Mouse (Mus musculus) limb, embryonic 10.5 days (tissue): ENCODE measurements around the gene Agrp. TPM values are rescaled to one million over a fixed set of nuclear protein-coding genes. Genes with fewer than 3 reads are reported as not detected.
A peak's percentile ranks its signal among the peaks of the same experiment; 100 is the strongest.
"Not testable (repeated sequence)": the region's sequence is repeated elsewhere in the genome, so short reads cannot be mapped to it uniquely, and the experiment has no call there.

Experiments used
- DNase-seq: peaks from one replicate; pipeline ENCODE4 v3.0.0-alpha.2; 2017; ENCODE audit warnings: low spot score
- H3K27ac ChIP-seq: fragments of 300-500 bp; sonication (generic); 2 replicates; pipeline ENCODE4 v1.5.1; 2016; ENCODE audit warnings: mild to moderate bottlenecking
- H3K27me3 ChIP-seq: fragments of 300-500 bp; sonication (generic); 2 replicates; pipeline ENCODE4 v1.6.1; 2016; ENCODE audit warnings: low read depth, mild to moderate bottlenecking; ENCODE audit not compliant: poor library complexity, severe bottlenecking
- H3K36me3 ChIP-seq: fragments of 300-500 bp; sonication (generic); 2 replicates; pipeline ENCODE4 v1.6.1; 2016; ENCODE audit warnings: mild to moderate bottlenecking, moderate library complexity
- H3K4me1 ChIP-seq: fragments of 300-500 bp; sonication (generic); 2 replicates; pipeline ENCODE4 v1.6.1; 2016
- H3K4me3 ChIP-seq: fragments of 300-500 bp; sonication (generic); 2 replicates; pipeline ENCODE4 v1.5.1; 2016; ENCODE audit warnings: mild to moderate bottlenecking, moderate library complexity
- H3K9me3 ChIP-seq: fragments of 300-500 bp; sonication (generic); replicated peaks from 2 replicates; pipeline ENCODE4 v1.6.1; 2016; ENCODE audit warnings: mild to moderate bottlenecking
- WGBS: fragments of 180-500 bp; shearing (Covaris S2); methylation state at CpG from one replicate; pipeline ENCODE4 v1.1.7; 2016; 5-methylcytosine and 5-hydroxymethylcytosine counted together
- polyA plus RNA-seq: library from polyadenylated mRNA; unstranded; fragments of >200 nt; fragmentation: Nextera tagmentation; extraction: Ambion mirVana; gene quantifications from 2 replicates; pipeline ENCODE4 v1.2.1, GENCODE M21; 2016

Agrp gene
- polyA plus RNA-seq, 1 experiment from 2014 or later: 0.69 TPM

GRCm38 (mm10) chr8:105606189-105607023 is 30.8 kb downstream of the Agrp start:
- H3K4me3 ChIP-seq: peak overlapping the region; percentile 90
- H3K36me3 ChIP-seq: peaks cover 5% of the 10 kb centered on the region; the same call in 1 of the 2 replicates
- H3K9me3 ChIP-seq: no peaks in the 10 kb centered on the region
- peaks cover 3% of the 10 kb centered on the region; the same call in 1 of the 2 replicates for H3K27me3 ChIP-seq
- 2% methylated on average over 30 of the region's 30 CpGs for WGBS
- peak overlapping the region; percentile 88 for H3K27ac ChIP-seq
- H3K4me1 ChIP-seq: peaks cover 38% of the 10 kb centered on the region
- peak; percentile 87 for DNase-seq

DNA sequence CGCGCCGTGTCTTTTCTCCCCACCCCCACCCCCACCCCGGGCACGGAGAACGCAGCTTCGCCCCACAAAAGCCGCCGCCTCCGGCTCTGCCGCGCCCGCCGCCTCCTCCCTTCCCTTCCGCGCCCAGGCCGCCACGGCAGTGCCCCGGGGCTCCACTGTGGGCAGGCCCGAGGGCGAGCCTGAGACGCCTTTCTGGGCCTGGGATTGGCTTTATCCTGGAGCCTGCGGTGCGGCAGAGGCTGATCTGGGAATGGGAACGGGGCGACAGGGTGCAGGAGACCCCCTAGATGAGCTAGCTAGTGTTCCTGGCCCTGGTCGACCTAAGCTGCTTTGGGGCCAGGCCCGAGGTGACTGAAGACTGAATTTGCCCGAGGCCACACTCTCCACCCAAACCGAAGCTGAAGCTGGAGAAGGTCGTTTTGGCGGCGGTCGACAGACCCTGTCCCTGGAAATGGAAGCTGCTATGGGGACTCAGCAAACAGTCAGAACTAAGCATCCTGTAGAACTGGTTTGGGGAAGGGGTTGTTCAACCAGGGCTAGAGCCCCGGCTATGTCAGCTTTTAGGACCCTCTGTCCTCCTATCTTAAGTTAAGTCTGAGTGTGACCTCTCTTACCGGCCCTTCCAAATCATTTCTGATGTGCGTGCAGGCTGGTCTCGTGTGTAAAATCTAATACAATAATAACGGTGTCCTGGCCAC is 31.6 kb downstream of the Agrp start:
- peaks cover 38% of the 10 kb centered on the region for H3K4me1 ChIP-seq
- peak; percentile 70 for DNase-seq
- H3K4me3 ChIP-seq: peak overlapping the region; percentile 90
- 2% methylated on average over 39 of the region's 39 CpGs for WGBS
- peaks cover 4% of the 10 kb centered on the region; the same call in 1 of the 2 replicates for H3K36me3 ChIP-seq
- H3K9me3 ChIP-seq: no peaks in the 10 kb centered on the region
- H3K27me3 ChIP-seq: no peaks in the 10 kb centered on the region
- peak overlapping the region; percentile 88 for H3K27ac ChIP-seq

GRCm38 (mm10) chr8:105604804-105605381 is 32.3 kb downstream of the Agrp start, which contains the start of gene Ripor1:
Gene Ripor1 (plus strand): TSS chr8:105605255.
- H3K4me3 ChIP-seq: peak within 1 kb of the TSS; percentile 90
- WGBS: under 1% methylated on average over 40 of the region's 42 CpGs
- H3K36me3 ChIP-seq: no peaks in the 10 kb centered on the region; the same call in 1 of the 2 replicates
- no peaks in the 10 kb centered on the region for H3K9me3 ChIP-seq
- H3K27me3 ChIP-seq: no peaks in the 10 kb centered on the region
- DNase-seq: peak; percentile 88
- peaks cover 38% of the 10 kb centered on the region for H3K4me1 ChIP-seq
- H3K27ac ChIP-seq: peak within 1 kb of the TSS; percentile 88

DNA sequence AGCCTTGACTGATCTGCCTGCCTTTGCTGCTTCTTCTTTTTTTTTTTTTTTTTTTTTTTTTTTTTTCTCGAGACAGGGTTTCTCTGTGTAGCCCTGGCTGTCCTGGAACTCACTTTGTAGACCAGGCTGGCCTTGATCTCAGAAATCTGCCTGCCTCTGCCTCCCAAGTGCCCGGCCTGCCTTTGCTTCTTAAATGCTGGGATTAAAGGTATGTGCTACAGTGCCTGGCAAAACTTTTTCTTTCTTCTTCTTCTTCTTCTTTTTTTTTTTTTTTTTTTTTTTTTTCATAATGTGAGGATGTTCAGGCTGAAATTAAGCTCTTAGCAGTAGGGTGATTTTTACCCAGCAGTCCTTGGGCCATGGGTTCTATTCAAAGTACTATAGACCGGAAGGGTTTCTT is 34.7 kb downstream of the Agrp start:
- 76% methylated on average over 3 of the region's 3 CpGs for WGBS
- H3K27ac ChIP-seq, H3K9me3 ChIP-seq, H3K4me3 ChIP-seq, H3K27me3 ChIP-seq, H3K36me3 ChIP-seq, DNase-seq: not testable (repeated sequence)
- H3K4me1 ChIP-seq: peaks cover 35% of the 10 kb centered on the region

- no peak overlapping the region for H3K4me3 ChIP-seq
- no peaks in the 10 kb centered on the region for H3K27me3 ChIP-seq
- peaks cover 30% of the 10 kb centered on the region for H3K4me1 ChIP-seq
- no peak overlapping the region for H3K27ac ChIP-seq
- no peaks in the 10 kb centered on the region for H3K36me3 ChIP-seq
- 78% methylated on average over 5 of the region's 5 CpGs for WGBS
- no peaks in the 10 kb centered on the region for H3K9me3 ChIP-seq
- DNase-seq: no peak
Observed at GRCm38 (mm10) chr8:105601301-105601700, 35.9 kb downstream of the Agrp start.

DNA sequence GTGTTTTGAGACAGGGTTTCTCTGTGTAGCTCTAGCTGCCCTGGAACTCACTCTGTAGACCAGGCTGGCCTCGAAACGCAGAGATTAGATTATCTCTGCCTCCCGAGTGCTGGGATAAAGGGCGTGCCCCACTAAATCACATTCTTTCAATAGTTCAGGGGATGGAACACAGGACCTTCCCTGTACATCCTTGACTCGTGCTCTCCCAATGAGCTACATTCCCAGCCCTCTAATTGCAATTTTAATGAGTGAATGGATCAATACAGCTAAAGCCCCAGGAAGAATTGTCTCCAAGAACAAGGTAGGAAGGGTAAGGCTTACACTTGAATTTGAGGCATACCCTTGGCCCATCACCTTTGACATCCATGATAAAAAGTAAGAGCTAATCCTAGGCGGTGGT is 38.4 kb downstream of the Agrp start:
- Histone ChIP-seq H3K9me3 (no peaks in the 10 kb centered on the region), H3K27me3 (peaks cover 10% of the 10 kb centered on the region; the same call in 1 of the 2 replicates), H3K4me3 (no peak overlapping the region), H3K36me3 (no peaks in the 10 kb centered on the region), H3K27ac (no peak overlapping the region), H3K4me1 (peaks cover 19% of the 10 kb centered on the region)
- DNase-seq: no peak
- 85% methylated on average over 6 of the region's 6 CpGs for WGBS

- WGBS: 4% methylated on average over 14 of the region's 14 CpGs
- Histone ChIP-seq H3K27ac (0 out of 2 replicates have a peak overlapping the region, but pooled peaks have one; percentile 25), H3K9me3 (no peaks in the 10 kb centered on the region), H3K36me3 (no peaks in the 10 kb centered on the region), H3K4me1 (peaks cover 22% of the 10 kb centered on the region), H3K4me3 (peak overlapping the region; percentile 33), H3K27me3 (peaks cover 10% of the 10 kb centered on the region; the same call in 1 of the 2 replicates)
- DNase-seq: peak; percentile 71
Observed at GRCm38 (mm10) chr8:105596362-105597034, 40.7 kb downstream of the Agrp start.

- Histone ChIP-seq H3K27me3 (peaks cover 10% of the 10 kb centered on the region; the same call in 1 of the 2 replicates), H3K27ac (peak overlapping the region; percentile 63; the same call in 1 of the 2 replicates), H3K36me3 (no peaks in the 10 kb centered on the region), H3K9me3 (no peaks in the 10 kb centered on the region), H3K4me3 (no peak overlapping the region), H3K4me1 (peaks cover 22% of the 10 kb centered on the region)
- DNase-seq: no peak
- 81% methylated on average over 18 of the region's 18 CpGs for WGBS
Observed at GRCm38 (mm10) chr8:105594451-105595242, 42.5 kb downstream of the Agrp start.

- Histone ChIP-seq H3K27ac (peak overlapping the region; percentile 63; the same call in 1 of the 2 replicates), H3K9me3 (no peaks in the 10 kb centered on the region), H3K4me3 (peak overlapping the region; percentile 36), H3K36me3 (no peaks in the 10 kb centered on the region), H3K4me1 (peaks cover 22% of the 10 kb centered on the region), H3K27me3 (peaks cover 10% of the 10 kb centered on the region; the same call in 1 of the 2 replicates)
- 19% methylated on average over 15 of the region's 15 CpGs for WGBS
- DNase-seq: peak; percentile 59
Observed at GRCm38 (mm10) chr8:105593859-105594258, 43.3 kb downstream of the Agrp start.

DNA sequence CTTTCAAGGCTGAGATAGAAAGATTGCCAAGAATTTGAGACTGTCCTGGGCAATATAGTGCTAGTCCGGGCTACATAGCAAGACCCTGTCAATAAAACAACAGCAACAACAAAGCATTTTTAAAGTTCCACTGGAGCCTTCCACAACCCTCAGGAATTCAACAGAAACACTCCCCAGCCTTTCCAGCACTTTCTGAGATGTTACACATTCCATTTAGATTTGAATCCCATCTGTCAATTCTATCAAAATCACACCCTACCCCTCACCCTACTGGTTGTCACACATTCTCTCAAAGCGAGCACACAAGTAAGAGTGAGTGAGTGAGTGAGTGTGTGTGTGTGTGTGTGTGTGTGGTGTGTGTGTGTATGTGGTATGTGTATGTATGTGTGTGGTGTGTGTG is 44.8 kb downstream of the Agrp start:
- H3K9me3 ChIP-seq: no peaks in the 10 kb centered on the region
- H3K4me1 ChIP-seq: peaks cover 22% of the 10 kb centered on the region
- H3K36me3 ChIP-seq: no peaks in the 10 kb centered on the region
- H3K4me3 ChIP-seq: no peak overlapping the region
- WGBS: 82% methylated on average over 2 of the region's 2 CpGs
- H3K27ac ChIP-seq: no peak overlapping the region
- H3K27me3 ChIP-seq: peaks cover 10% of the 10 kb centered on the region
- DNase-seq: no peak

GRCm38 (mm10) chr8:105579719-105580118 is 57.5 kb downstream of the Agrp start:
- H3K9me3 ChIP-seq: no peaks in the 10 kb centered on the region
- H3K4me3 ChIP-seq: no peak overlapping the region
- no peaks in the 10 kb centered on the region for H3K36me3 ChIP-seq
- no peak for DNase-seq
- no peaks in the 10 kb centered on the region for H3K4me1 ChIP-seq
- no peak overlapping the region for H3K27ac ChIP-seq
- no peaks in the 10 kb centered on the region for H3K27me3 ChIP-seq
- WGBS: 67% methylated on average over 3 of the region's 3 CpGs

GRCm38 (mm10) chr8:105575538-105575937 is 61.7 kb downstream of the Agrp start:
- Histone ChIP-seq H3K9me3 (no peaks in the 10 kb centered on the region), H3K4me1 (no peaks in the 10 kb centered on the region), H3K27ac (no peak overlapping the region), H3K27me3 (no peaks in the 10 kb centered on the region), H3K36me3 (no peaks in the 10 kb centered on the region), H3K4me3 (no peak overlapping the region)
- no peak for DNase-seq
- 79% methylated on average over 3 of the region's 3 CpGs for WGBS
